Mouse (Mus musculus) lung, adult 2 months (tissue): ENCODE measurements at regions not wholly inside any gene's neighbourhood (a gene's known extent, or its start where the extent isn't known, plus 50 kb on each side); places are given as distances from the start of the nearest gene placed in this dataset.

Experiments used
- DNase-seq: peaks from one replicate; pipeline ENCODE4 v3.0.0; 2022
- H3K4me1 ChIP-seq: fragments of 200-500 bp; 2 replicates; pipeline ENCODE4 v1.6.1; 2011; ENCODE audit warnings: low read length; ENCODE audit not compliant: control insufficient read depth, insufficient read depth
- H3K4me3 ChIP-seq: fragments of 200-500 bp; replicated peaks from 2 replicates; pipeline ENCODE3; 2011; ENCODE audit warnings: low read depth, mild to moderate bottlenecking, control low read depth, low read length; ENCODE audit errors: extremely low read depth
- CTCF ChIP-seq: fragments of 200-500 bp; IDR thresholded peaks from 2 replicates; pipeline ENCODE4 v1.5.1; 2011; ENCODE audit warnings: mild to moderate bottlenecking, low read length, control low read depth; ENCODE audit not compliant: insufficient read depth
- POLR2A ChIP-seq: fragments of 200-500 bp; IDR thresholded peaks from 2 replicates; pipeline ENCODE4 v1.6.1; 2011; ENCODE audit warnings: low read depth, mild to moderate bottlenecking, control low read depth, low read length, borderline replicate concordance; ENCODE audit errors: extremely low read depth
- WGBS: fragments of 180-500 bp; shearing (Covaris S2); methylation state at CpG from one replicate; pipeline ENCODE4 v1.1.7; 2018; 5-methylcytosine and 5-hydroxymethylcytosine counted together

DNA sequence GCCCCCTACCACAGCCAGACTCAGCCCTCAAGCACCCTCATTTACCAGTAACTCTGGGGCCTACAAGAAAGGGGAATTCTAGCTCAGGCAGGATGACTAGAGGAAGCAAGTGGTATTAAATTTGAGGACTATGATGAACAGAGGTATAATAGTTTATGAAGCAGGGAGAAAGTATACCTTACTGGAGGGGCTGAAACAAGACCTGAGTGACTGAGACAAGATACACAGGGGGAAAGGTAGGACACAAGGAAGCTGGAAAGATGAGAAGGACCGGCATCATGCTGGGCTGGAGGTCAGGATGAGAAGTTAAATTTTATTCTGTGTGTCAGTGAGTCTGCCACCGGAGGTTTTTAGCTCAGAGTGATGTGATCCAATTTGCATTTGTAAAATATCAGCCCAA lies 417.2 kb upstream of the Smim15 start:
- Histone ChIP-seq H3K4me3 (no peak overlapping the region), H3K4me1 (no peaks in the 10 kb centered on the region)
- no peak for DNase-seq
- 94% methylated on average over 2 of the region's 2 CpGs for WGBS
- TF ChIP-seq CTCF: no peak
- no peak for TF ChIP-seq POLR2A

DNA sequence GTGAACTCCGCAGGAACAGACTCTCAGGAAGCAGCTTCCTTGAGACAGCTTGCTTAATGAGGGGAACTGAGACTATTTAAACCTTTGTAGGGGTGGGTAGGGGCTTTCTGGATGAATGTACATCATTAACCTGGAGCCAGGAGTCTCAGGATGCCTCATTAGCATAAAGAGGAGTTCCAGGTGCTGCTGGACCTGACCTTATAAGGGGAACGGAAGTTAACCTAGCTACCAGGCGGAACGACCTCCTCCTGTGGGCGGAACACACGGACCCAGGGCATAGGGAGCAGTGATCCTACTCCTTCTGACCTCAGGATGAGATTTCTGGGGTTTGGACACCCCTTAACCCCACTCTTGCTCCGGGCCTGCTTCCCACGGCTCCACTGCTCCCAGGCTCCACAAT lies 417.6 kb upstream of the Smim15 start:
- TF ChIP-seq CTCF (no peak), POLR2A (no peak)
- Histone ChIP-seq H3K4me1 (no peaks in the 10 kb centered on the region), H3K4me3 (no peak overlapping the region)
- DNase-seq: no peak
- WGBS: 77% methylated on average over 8 of the region's 8 CpGs

DNA sequence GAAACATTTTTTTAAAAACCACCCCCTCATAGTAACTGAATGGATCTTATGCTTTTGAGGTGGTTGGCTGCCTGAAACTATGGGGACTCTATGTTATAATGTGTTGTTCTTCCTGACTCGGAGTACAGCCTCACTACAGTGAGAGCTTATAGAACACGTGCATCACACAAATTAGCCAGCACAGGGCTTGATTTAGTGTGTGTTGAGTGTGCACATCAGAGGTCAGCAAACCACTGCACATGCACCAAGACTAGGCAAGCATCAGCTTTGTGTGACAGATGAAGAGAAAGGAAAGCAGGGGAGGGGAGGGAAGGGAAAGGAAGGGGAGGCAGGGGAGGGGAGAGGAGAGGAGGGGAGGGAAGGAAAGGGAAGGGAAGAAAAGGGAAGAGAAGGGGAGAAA lies 422.9 kb upstream of the Smim15 start:
- TF ChIP-seq POLR2A (no peak), CTCF (no peak)
- no peak for DNase-seq
- Histone ChIP-seq H3K4me3 (no peak overlapping the region), H3K4me1 (peaks cover 3% of the 10 kb centered on the region)
- WGBS: 87% methylated on average over 2 of the region's 2 CpGs

DNA sequence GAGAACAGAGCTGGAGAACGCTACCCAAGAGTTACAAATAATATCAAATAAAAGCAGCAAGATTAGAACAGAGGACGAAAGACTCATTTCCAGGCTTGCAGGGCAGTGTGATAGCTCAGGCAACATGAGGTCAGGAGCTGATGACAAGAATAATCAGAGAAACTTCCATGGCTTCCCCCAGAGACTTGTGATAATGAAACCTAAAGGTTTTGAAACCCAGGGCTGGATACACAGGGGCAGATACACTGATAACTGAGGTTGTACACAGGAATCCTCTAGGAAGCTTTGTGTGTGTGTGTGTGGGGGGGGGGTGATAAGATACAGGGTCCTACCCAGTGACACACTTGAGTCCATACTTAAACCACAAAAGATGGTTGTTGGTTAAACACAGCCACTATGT lies 423.4 kb upstream of the Smim15 start:
- H3K4me3 ChIP-seq: no peak overlapping the region
- no peak for DNase-seq

DNA sequence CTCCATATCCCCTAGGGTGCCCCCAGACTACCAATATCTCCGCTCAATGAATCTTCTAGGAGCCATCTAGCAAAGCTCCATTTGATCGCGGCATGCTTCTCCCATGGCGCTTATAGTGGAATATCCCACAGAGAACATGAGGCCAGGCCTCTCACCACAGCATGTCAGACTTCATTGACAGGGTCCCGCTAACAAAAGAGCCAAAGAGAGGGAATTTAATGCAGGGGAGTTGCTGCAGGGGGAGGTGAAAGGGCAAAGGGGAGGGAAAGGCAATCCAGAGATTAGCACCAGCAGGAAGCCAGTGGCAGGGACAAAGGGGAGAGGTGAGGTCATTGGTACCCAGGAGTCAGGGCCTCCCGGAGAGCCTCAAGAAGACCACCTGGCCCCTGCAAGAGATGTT lies 424.0 kb upstream of the Smim15 start:
- TF ChIP-seq POLR2A (no peak), CTCF (no peak)
- DNase-seq: no peak
- H3K4me3 ChIP-seq: no peak overlapping the region
- WGBS: 63% methylated on average over 6 of the region's 6 CpGs
- peaks cover 3% of the 10 kb centered on the region for H3K4me1 ChIP-seq

More for the DNA sequence above, 423.4 kb upstream of the Smim15 start:
- TF ChIP-seq CTCF: no peak
- TF ChIP-seq POLR2A: no peak
- peaks cover 3% of the 10 kb centered on the region for H3K4me1 ChIP-seq
- WGBS: 88% methylated on average over 2 of the region's 2 CpGs

DNA sequence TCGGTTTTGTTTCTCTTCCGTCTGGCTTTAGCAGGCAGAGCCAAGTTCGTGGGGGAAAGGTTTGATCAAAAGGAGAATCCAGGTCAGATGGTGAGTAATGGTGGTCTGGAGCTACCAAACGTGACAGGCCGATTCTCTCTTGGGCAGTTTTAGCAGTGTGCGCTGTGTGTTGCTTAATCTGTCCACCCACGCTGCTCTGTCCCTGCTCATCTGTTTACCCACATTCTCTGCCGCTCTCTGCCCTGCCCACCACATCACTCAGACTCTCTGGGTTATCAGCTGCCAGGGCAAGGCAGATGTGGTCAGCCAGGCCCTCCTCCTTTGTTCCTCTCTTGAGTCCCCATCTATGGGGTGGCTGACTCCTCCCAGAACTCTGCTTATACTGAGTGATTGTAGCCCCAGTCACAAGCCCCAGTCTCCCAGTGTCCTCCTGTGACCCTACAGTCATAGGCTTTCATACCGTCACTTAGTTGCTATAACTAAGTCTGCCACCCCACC lies 424.8 kb upstream of the Smim15 start:
- 37% methylated on average over 9 of the region's 9 CpGs for WGBS
- Histone ChIP-seq H3K4me1 (peaks cover 3% of the 10 kb centered on the region), H3K4me3 (no peak overlapping the region)
- TF ChIP-seq CTCF: no peak
- no peak for TF ChIP-seq POLR2A
- no peak for DNase-seq

DNA sequence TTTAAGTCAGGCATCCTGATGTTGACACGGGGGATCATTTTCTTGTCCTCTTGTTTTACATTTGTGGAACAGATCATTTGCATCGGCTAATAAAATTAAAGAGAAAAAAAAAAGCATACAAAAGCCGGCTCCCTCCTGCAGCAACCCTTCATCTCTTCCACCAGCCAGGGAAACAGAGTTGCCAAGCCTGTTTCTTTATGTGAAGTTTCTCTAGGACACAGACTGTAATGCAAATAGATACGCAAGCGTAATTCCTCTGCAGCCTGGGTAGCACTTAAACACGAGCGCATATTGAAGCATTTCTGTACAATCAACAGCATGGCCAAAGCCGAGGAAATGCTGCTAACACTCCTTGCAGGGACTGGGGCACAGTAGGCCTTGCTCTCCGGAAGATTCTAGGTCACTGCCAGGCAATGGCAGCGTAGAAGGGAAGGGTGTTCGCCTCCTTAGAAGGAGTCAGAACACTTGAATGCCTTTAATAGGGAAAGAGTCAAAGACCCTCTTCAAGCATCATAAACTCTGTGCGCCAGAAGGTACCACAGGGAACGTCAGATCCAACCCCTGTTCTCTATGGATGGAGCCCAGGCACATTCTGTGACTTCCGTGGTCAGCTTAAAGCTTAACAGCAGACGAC lies 425.3 kb upstream of the Smim15 start:
- peaks cover 3% of the 10 kb centered on the region for H3K4me1 ChIP-seq
- DNase-seq: no peak

DNA sequence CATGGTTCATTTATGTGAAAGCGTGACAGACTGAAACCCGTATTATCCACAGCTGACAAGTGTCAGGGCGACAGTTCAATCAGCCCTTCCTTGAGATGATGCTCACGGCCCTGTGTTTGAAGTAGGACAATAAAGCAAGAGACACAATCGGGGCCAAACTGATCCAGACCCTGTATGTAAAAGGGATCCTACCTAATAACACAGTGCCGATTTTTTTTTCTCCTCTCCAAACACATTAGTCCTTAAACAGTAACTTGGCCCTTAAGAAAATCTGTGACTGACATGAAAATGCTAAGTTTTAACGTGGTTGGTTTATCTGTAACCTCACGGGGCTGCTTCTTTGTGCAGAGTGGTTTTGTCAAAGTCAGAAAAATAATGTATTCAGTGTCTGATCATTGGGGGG lies 425.9 kb upstream of the Smim15 start:
- 72% methylated on average over 8 of the region's 8 CpGs for WGBS
- H3K4me1 ChIP-seq: peaks cover 3% of the 10 kb centered on the region
- TF ChIP-seq POLR2A: no peak
- TF ChIP-seq CTCF: no peak
- no peak overlapping the region for H3K4me3 ChIP-seq
- no peak for DNase-seq

More for the DNA sequence above, 425.3 kb upstream of the Smim15 start:
- H3K4me3 ChIP-seq: no peak overlapping the region
- WGBS: 66% methylated on average over 15 of the region's 15 CpGs
- TF ChIP-seq CTCF: no peak

DNA sequence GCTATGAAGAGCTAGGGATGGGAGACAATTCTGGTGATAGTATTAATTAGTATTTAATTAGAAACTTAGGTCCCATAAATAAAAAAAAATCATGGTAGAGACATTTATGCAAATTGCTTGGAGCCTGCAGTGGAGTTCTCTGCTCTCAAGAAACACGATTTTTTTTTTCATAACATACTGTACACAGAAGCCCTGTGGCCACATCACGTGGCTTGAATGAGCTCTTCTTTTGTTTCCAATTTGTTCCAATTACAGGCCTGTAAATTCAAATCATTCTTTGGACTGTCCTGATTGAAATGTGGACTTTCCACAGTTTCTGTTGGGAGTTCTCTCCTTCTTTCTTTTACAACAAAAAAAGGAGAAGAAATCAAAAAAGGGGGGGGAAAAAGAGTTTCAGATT lies 426.7 kb upstream of the Smim15 start:
- TF ChIP-seq POLR2A (no peak), CTCF (no peak)
- Histone ChIP-seq H3K4me1 (peaks cover 3% of the 10 kb centered on the region), H3K4me3 (no peak overlapping the region)
- no peak for DNase-seq
- 80% methylated on average over 2 of the region's 2 CpGs for WGBS

DNA sequence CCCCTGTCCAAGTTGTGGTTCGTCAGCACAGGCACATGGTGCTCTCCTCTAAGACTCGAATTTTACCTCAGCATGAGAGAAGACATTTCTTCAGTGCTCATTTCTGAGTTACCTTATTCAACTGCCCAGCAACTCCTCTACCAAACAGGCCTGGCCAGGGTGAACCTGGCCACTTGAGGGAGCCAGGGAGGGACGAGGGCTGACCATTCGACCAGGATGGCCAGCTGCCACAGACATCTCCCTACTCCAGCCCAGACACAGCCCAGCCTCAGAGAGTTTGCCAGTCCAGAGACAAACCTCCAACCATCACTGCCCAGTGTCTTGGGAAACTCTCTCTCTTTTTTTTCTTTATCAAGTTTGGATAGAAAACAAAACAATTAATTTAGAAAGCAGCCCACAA lies 427.5 kb upstream of the Smim15 start:
- 64% methylated on average over 4 of the region's 4 CpGs for WGBS
- peak; percentile 21 for DNase-seq
- peak; percentile 27; the same call in 1 of the 2 replicates for TF ChIP-seq CTCF
- no peak for TF ChIP-seq POLR2A
- no peak overlapping the region for H3K4me3 ChIP-seq
- peaks cover 3% of the 10 kb centered on the region for H3K4me1 ChIP-seq
